In genomic region chr7:90150311-90150710, GRCm38 (mm10) we compare ENCODE assay signal across 8 mouse cellular contexts. TPM values are rescaled to one million over a fixed set of nuclear protein-coding genes. Genes with fewer than 3 reads are reported as not detected.
DNase-seq lines count a peak whose midpoint lies in the region; ATAC-seq and TF ChIP-seq lines count a peak whose summit lies in the region.

No protein-coding gene starts in this region.

- H3K4me1 ChIP-seq in heart, embryonic 16.5 days (ENCODE audit: control insufficient read depth, insufficient read depth, low read length) = peaks cover 30% of the 10 kb centered on the region
- H3K4me1 ChIP-seq in kidney, postnatal 0 days (replicated peaks; ENCODE audit: insufficient read depth, low read length) = peaks cover 15% of the 10 kb centered on the region; the same call in 1 of the 2 replicates

- peak; percentile 7 to 65 for DNase-seq in frontal cortex, adult 2 months (ENCODE audit: extremely low spot score in 1 of 2, low spot score in 1 of 2)
- no peak for DNase-seq in frontal cortex, postnatal 25 days (ENCODE audit: low spot score in 2 of 2)
- peak; percentile 16 to 44 for DNase-seq in adrenal gland, adult 18-20 months (ENCODE audit: low spot score in 2 of 2)
- peak; percentile 35 for DNase-seq in embryo, embryonic 9.5 days (ENCODE audit: extremely low spot score)
- DNase-seq in kidney, postnatal 0 days (ENCODE audit: low spot score) = peak; percentile 82
- DNase-seq in lung, postnatal 4 days = peak; percentile 60 to 70
- DNase-seq in skeletal muscle tissue, adult 2 months (ENCODE audit: low read depth, low spot score) = peak; percentile 51

- peak; percentile 83 for TF ChIP-seq CTCF in kidney, postnatal 0 days (IDR thresholded peaks at IDR 0.05; ENCODE audit: low read depth)

- no peaks in the 10 kb centered on the region for H3K36me3 ChIP-seq in heart, embryonic 16.5 days (ENCODE audit: control insufficient read depth, insufficient read depth)
- no peaks in the 10 kb centered on the region for H3K36me3 ChIP-seq in kidney, postnatal 0 days (ENCODE audit: insufficient read depth, low read length)

- no peak overlapping the region for H3K9ac ChIP-seq in heart, embryonic 16.5 days (ENCODE audit: low read length)
- no peak overlapping the region for H3K9ac ChIP-seq in kidney, postnatal 0 days (ENCODE audit: low read depth, low read length)

- H3K27ac ChIP-seq in heart, embryonic 16.5 days (ENCODE audit: low read length) = no peak overlapping the region
- H3K27ac ChIP-seq in kidney, postnatal 0 days = no peak overlapping the region

- WGBS in heart, embryonic 16.5 days = 40% methylated on average over 2 of the region's 2 CpGs
- 39% methylated on average over 2 of the region's 2 CpGs for WGBS in kidney, postnatal 0 days

- no peaks in the 10 kb centered on the region for H3K9me3 ChIP-seq in heart, embryonic 16.5 days (replicated peaks; ENCODE audit: control insufficient read depth, low read length)
- no peaks in the 10 kb centered on the region for H3K9me3 ChIP-seq in kidney, postnatal 0 days (replicated peaks; ENCODE audit: low read length)

- H3K4me3 ChIP-seq in heart, embryonic 16.5 days (ENCODE audit: low read length) = no peak overlapping the region
- no peak overlapping the region for H3K4me3 ChIP-seq in kidney, postnatal 0 days (replicated peaks; ENCODE audit: low read depth, low read length)

- no peaks in the 10 kb centered on the region for H3K27me3 ChIP-seq in heart, embryonic 16.5 days (ENCODE audit: control insufficient read depth, insufficient read depth, low read length)
- H3K27me3 ChIP-seq in kidney, postnatal 0 days (ENCODE audit: insufficient read depth, low read length) = no peaks in the 10 kb centered on the region

- ATAC-seq in heart, embryonic 16.5 days (replicated peaks; ENCODE audit: extremely low read depth, insufficient read depth, low FRiP score) = 0 out of 2 replicates have a peak, but pooled peaks have one; percentile 53
- ATAC-seq in kidney, postnatal 0 days (replicated peaks; ENCODE audit: low FRiP score, low read depth) = 0 out of 2 replicates have a peak, but pooled peaks have one; percentile 72

- H3K4me2 ChIP-seq in heart, embryonic 16.5 days (ENCODE audit: low read depth, low read length) = no peak overlapping the region
- no peak overlapping the region for H3K4me2 ChIP-seq in kidney, postnatal 0 days (ENCODE audit: low read length)

RNA-seq across cellular contexts. Expression of gene Picalm, which starts 20.3 kb away (rescaled TPM):
- 115 and 118 TPM in 2 replicates for polyA plus RNA-seq in frontal cortex, adult 2 months (2012; rRNA removed)
- 100 to 1,000 TPM; 134 to 172 TPM for total RNA-seq in adrenal gland, adult 18-20 months (2021)
- polyA plus RNA-seq in heart, embryonic 16.5 days (2015; fragmentation: Nextera tagmentation; extraction: Ambion mirVana) = 26.9 and 27.5 TPM in 2 replicates
- 48.2 and 48.6 TPM in 2 replicates for polyA plus RNA-seq in kidney, postnatal 0 days (2015; fragmentation: Nextera tagmentation; extraction: Ambion mirVana)

Comparison
In these comparisons a context has a peak if more than half of its experiments do, and no peak if none do; other contexts are left out.
1. DNase-seq: peak in frontal cortex, adult 2 months (2 of 2), adrenal gland, adult 18-20 months (2 of 2), embryo, embryonic 9.5 days (single experiment), kidney, postnatal 0 days (single experiment), lung, postnatal 4 days (2 of 2) and skeletal muscle tissue, adult 2 months (single experiment); none in frontal cortex, postnatal 25 days (0 of 2).